Mouse (Mus musculus): ENCODE data around the gene Gys2. TPM values are rescaled to one million over a fixed set of nuclear protein-coding genes. Genes with fewer than 3 reads are reported as not detected.
A peak's percentile ranks its signal among the peaks of the same experiment; 100 is the strongest.

Gene Gys2
- polyA plus RNA-seq, 1 experiment from 2014 or later = not detected

- Histone ChIP-seq H3K36me3 (replicated peaks) (peaks cover 4% of the 10 kb centered on the region; the same call in 1 of the 2 replicates), H3K4me1 (peaks cover 24% of the 10 kb centered on the region)
- DNase-seq (ENCODE audit: extremely low spot score, low spot score) = no peak
Observed at GRCm38 (mm10) chr6:142386285-142387010, 86.5 kb downstream of the Gys2 start.

GRCm38 (mm10) chr6:142384521-142384920 is 88.4 kb downstream of the Gys2 start:
- Histone ChIP-seq H3K4me1 (peaks cover 24% of the 10 kb centered on the region), H3K4me3 (no peak overlapping the region), H3K36me3 (replicated peaks) (no peaks in the 10 kb centered on the region), H3K27me3 (ENCODE audit: poor library complexity, severe bottlenecking) (no peaks in the 10 kb centered on the region), H3K27ac (no peak overlapping the region), H3K9me3 (no peaks in the 10 kb centered on the region)
- WGBS = 91% methylated on average over 9 of the region's 9 CpGs
- no peak for DNase-seq (ENCODE audit: extremely low spot score, low spot score)

More at GRCm38 (mm10) chr6:142386285-142387010, 86.5 kb downstream of the Gys2 start:
- WGBS = 6% methylated on average over 31 of the region's 31 CpGs
- Histone ChIP-seq H3K27ac (peak overlapping the region; percentile 91), H3K27me3 (ENCODE audit: poor library complexity, severe bottlenecking) (no peaks in the 10 kb centered on the region), H3K4me3 (peak overlapping the region; percentile 99), H3K9me3 (no peaks in the 10 kb centered on the region)

GRCm38 (mm10) chr6:142381615-142382014 is 91.3 kb downstream of the Gys2 start:
- H3K36me3 ChIP-seq (replicated peaks) = peaks cover 19% of the 10 kb centered on the region
- DNase-seq (ENCODE audit: extremely low spot score, low spot score) = no peak
- no peaks in the 10 kb centered on the region for H3K27me3 ChIP-seq (ENCODE audit: poor library complexity, severe bottlenecking)
- H3K4me3 ChIP-seq = no peak overlapping the region
- WGBS = 94% methylated on average over 7 of the region's 7 CpGs
- H3K27ac ChIP-seq = no peak overlapping the region
- no peaks in the 10 kb centered on the region for H3K9me3 ChIP-seq
- H3K4me1 ChIP-seq = peaks cover 6% of the 10 kb centered on the region

- 95% methylated on average over 6 of the region's 6 CpGs for WGBS
- Histone ChIP-seq H3K4me1 (no peaks in the 10 kb centered on the region), H3K4me3 (no peak overlapping the region), H3K9me3 (no peaks in the 10 kb centered on the region), H3K27ac (no peak overlapping the region), H3K36me3 (replicated peaks) (peaks cover 35% of the 10 kb centered on the region), H3K27me3 (ENCODE audit: poor library complexity, severe bottlenecking) (no peaks in the 10 kb centered on the region)
- no peak for DNase-seq (ENCODE audit: extremely low spot score, low spot score)
Observed at GRCm38 (mm10) chr6:142379961-142380360, 92.9 kb downstream of the Gys2 start.

GRCm38 (mm10) chr6:142378576-142379330 is 94.2 kb downstream of the Gys2 start:
- Histone ChIP-seq H3K4me1 (no peaks in the 10 kb centered on the region), H3K4me3 (no peak overlapping the region), H3K9me3 (no peaks in the 10 kb centered on the region), H3K27me3 (ENCODE audit: poor library complexity, severe bottlenecking) (no peaks in the 10 kb centered on the region), H3K36me3 (replicated peaks) (peaks cover 47% of the 10 kb centered on the region), H3K27ac (no peak overlapping the region)
- DNase-seq (ENCODE audit: extremely low spot score, low spot score) = no peak
- 89% methylated on average over 8 of the region's 8 CpGs for WGBS

- 89% methylated on average over 1 of the region's 1 CpGs for WGBS
- Histone ChIP-seq H3K9me3 (no peaks in the 10 kb centered on the region), H3K36me3 (replicated peaks) (peaks cover 62% of the 10 kb centered on the region), H3K27ac (no peak overlapping the region), H3K4me1 (no peaks in the 10 kb centered on the region), H3K27me3 (ENCODE audit: poor library complexity, severe bottlenecking) (no peaks in the 10 kb centered on the region), H3K4me3 (no peak overlapping the region)
- no peak for DNase-seq (ENCODE audit: extremely low spot score, low spot score)
Observed at GRCm38 (mm10) chr6:142377081-142377480, 95.8 kb downstream of the Gys2 start.

Other genes with a start within 250 kb of the Gys2 start
- gene Iapp, start 174.7 kb downstream of the Gys2 start, polyA plus RNA-seq (2016; fragmentation: Nextera tagmentation; extraction: Ambion mirVana) = not detected in 2 replicates
- gene Slco1a5, start 150.1 kb downstream of the Gys2 start, polyA plus RNA-seq (2016; fragmentation: Nextera tagmentation; extraction: Ambion mirVana) = 0.31 and 0.46 TPM in 2 replicates
- gene Pyroxd1, start 127.5 kb downstream of the Gys2 start, polyA plus RNA-seq (2016; fragmentation: Nextera tagmentation; extraction: Ambion mirVana) = 19.7 and 20.8 TPM in 2 replicates
- gene Recql, start 86.0 kb downstream of the Gys2 start, polyA plus RNA-seq (2016; fragmentation: Nextera tagmentation; extraction: Ambion mirVana) = 42.8 and 43.5 TPM in 2 replicates
- gene Golt1b, start 85.9 kb downstream of the Gys2 start, polyA plus RNA-seq (2016; fragmentation: Nextera tagmentation; extraction: Ambion mirVana) = 112 and 119 TPM in 2 replicates
- gene Spx, start 59.7 kb downstream of the Gys2 start, polyA plus RNA-seq (2016; fragmentation: Nextera tagmentation; extraction: Ambion mirVana) = 0.33 and 0.53 TPM in 2 replicates
- 512 and 551 TPM in 2 replicates for gene Ldhb, start 34.8 kb upstream of the Gys2 start, polyA plus RNA-seq (2016; fragmentation: Nextera tagmentation; extraction: Ambion mirVana)
- gene Kcnj8, start 98.5 kb upstream of the Gys2 start, polyA plus RNA-seq (2016; fragmentation: Nextera tagmentation; extraction: Ambion mirVana) = 0.26 and 0.89 TPM in 2 replicates
- gene Abcc9, start 229.2 kb upstream of the Gys2 start, polyA plus RNA-seq (2016; fragmentation: Nextera tagmentation; extraction: Ambion mirVana) = 0.73 and 1.0 TPM in 2 replicates

Measured in forebrain, embryonic 10.5 days (tissue).